Mouse (Mus musculus) embryonic facial prominence, embryonic 10.5 days (tissue): ENCODE data around the gene Mosmo. TPM values are rescaled to one million over a fixed set of nuclear protein-coding genes. Genes with fewer than 3 reads are reported as not detected.

Experiments
- DNase-seq: peaks from one replicate; pipeline ENCODE4 v3.0.0-alpha.2; 2017; ENCODE audit warnings: low spot score
- H3K27ac ChIP-seq: fragments of 300-500 bp; sonication (generic); replicated peaks from 2 replicates; pipeline ENCODE4 v1.5.1; 2016; ENCODE audit warnings: mild to moderate bottlenecking
- H3K27me3 ChIP-seq: fragments of 300-500 bp; sonication (generic); replicated peaks from 2 replicates; pipeline ENCODE4 v1.6.1; 2016; ENCODE audit warnings: low read depth, mild to moderate bottlenecking; ENCODE audit not compliant: poor library complexity, severe bottlenecking
- H3K36me3 ChIP-seq: fragments of 300-500 bp; sonication (generic); replicated peaks from 2 replicates; pipeline ENCODE4 v1.6.1; 2016; ENCODE audit warnings: mild to moderate bottlenecking, moderate library complexity
- H3K4me1 ChIP-seq: fragments of 300-500 bp; sonication (generic); 2 replicates; pipeline ENCODE4 v1.6.1; 2016
- H3K4me3 ChIP-seq: fragments of 300-500 bp; sonication (generic); 2 replicates; pipeline ENCODE4 v1.5.1; 2016; ENCODE audit warnings: mild to moderate bottlenecking, moderate library complexity
- H3K9me3 ChIP-seq: fragments of 300-500 bp; sonication (generic); 2 replicates; pipeline ENCODE4 v1.6.1; 2016; ENCODE audit warnings: mild to moderate bottlenecking
- WGBS: fragments of 180-500 bp; shearing (Covaris S2); methylation state at CpG from one replicate; pipeline ENCODE4 v1.1.7; 2016; 5-methylcytosine and 5-hydroxymethylcytosine counted together
- polyA plus RNA-seq: library from polyadenylated mRNA; unstranded; fragments of >200 nt; fragmentation: Nextera tagmentation; extraction: Ambion mirVana; gene quantifications from 2 replicates; pipeline ENCODE4 v1.2.1, GENCODE M21; 2016

The Mosmo gene
- polyA plus RNA-seq: 13.3 and 15.1 TPM in 2 replicates

DNA sequence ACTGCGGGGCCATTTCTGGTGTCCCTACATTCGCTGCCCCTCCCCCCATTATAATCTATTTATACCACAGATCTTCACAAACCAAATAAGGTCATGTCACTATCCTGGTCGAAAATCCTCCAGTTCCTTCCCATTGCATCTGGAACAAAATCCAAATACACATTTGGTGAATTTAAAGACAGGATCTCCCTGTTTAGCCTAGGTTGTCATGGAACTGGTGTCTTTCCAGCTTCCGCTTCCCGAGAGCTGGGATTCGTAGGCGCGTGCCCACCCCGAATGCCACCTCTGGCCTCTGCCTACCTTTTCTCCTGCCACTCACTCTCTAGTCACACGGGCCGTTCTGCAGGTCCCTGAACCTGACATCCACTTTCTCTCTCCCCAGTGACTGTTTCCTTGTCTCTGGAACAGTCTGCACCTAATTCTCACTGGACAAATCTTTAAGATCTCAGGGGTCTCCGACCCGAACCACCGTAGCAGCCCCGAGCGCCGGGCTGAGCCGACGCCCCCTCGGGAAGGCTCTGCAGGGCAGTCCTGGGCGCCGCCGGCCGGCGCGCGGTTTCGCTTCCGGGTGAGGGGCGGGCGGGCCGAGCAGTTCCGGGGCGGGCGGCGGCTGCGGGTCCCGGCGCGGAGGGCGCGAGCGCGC, at the start of gene Mosmo:
TSS of gene Mosmo (plus strand) at position 618 of the 643 bp plus-strand sequence.
- H3K4me1 ChIP-seq: peaks cover 26% of the 10 kb centered on the region
- WGBS: 1% methylated on average over 44 of the region's 44 CpGs
- H3K27me3 ChIP-seq: no peaks in the 10 kb centered on the region
- H3K4me3 ChIP-seq: peak within 1 kb of the TSS; percentile 95
- H3K36me3 ChIP-seq: no peaks in the 10 kb centered on the region
- peak within 1 kb of the TSS; percentile 95 for H3K27ac ChIP-seq
- no peaks in the 10 kb centered on the region for H3K9me3 ChIP-seq
- DNase-seq: peak; percentile 88

DNA sequence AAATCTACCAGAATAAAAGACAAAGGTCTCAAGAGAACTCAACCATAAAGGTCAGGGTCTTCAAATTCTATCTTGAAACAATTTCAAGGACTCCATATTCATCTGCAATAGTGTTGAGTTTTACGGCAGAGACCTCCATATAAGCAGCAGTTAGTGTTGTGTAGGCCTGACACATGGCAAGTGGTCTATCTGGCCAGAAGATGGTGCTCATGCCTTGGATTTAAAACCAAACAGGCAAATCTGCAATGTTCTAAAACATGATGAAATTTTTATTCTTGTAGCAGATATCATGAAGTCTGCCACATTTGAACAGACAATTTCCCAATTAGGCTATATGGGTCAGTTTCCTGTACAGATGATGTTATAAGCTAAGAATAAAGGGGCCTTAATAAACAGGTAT, 44.9 kb upstream of the Mosmo start:
- Histone ChIP-seq H3K36me3 (peaks cover 4% of the 10 kb centered on the region), H3K27ac (no peak overlapping the region), H3K9me3 (no peaks in the 10 kb centered on the region), H3K4me1 (peaks cover 17% of the 10 kb centered on the region), H3K27me3 (no peaks in the 10 kb centered on the region), H3K4me3 (no peak overlapping the region)
- WGBS: 72% methylated on average over 1 of the region's 1 CpGs
- DNase-seq: no peak

DNA sequence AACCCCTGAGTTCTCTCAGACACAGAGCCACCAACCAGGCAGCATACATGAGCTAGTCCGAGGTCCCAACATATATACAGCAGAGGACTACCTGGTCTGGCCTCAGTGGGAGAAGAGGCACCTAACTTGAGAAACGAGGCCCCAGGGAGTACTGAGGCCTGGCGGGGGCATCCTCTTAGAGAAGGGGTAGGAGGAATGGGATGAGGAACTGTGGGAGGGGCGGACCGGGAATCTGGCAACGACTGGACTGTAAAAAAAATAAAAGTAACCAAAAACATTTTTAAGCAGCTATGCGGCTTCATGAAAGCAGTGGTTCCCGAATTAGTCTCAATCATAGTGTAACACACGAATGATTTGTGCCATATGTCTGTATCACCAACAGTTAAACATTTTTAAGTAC, 43.1 kb upstream of the Mosmo start:
- peaks cover 17% of the 10 kb centered on the region for H3K4me1 ChIP-seq
- DNase-seq: peak; percentile 32
- H3K27me3 ChIP-seq: no peaks in the 10 kb centered on the region
- H3K27ac ChIP-seq: peak overlapping the region; percentile 91
- H3K4me3 ChIP-seq: peak overlapping the region; percentile 78
- peaks cover 22% of the 10 kb centered on the region for H3K36me3 ChIP-seq
- H3K9me3 ChIP-seq: no peaks in the 10 kb centered on the region
- WGBS: 10% methylated on average over 9 of the region's 9 CpGs

DNA sequence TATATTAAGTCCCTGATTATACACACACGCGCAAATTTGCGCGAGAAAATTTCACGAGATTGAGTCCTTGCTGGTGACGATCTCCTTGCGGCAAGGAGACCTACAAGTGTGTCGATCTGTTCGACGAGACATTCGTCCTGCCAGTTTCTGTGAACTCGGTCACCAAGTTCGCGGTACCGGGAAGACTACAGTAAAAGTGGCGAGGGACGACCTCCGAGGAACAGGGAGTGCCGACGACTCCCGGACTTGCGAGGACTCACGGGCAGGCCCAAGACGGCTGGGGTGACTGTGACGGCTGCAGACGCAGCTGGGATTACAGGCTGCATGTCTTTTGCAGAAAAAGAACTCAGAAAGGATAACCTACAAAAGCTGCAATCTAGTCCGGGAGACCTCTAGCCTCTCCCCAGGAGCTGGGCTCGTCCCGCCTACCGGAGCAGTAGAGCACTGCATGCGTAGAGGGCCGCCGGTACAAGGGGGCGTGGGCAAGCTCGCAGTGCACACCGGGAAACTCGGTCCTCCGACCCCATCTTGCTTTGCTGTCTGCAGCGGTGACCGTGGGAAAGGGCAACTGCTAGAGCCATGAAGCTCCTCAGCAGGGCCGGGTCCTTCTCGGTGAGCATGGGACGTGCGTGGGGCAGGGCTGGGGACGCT, 42.6 kb upstream of the Mosmo start, which contains the start of gene Uqcrc2:
TSS of gene Uqcrc2 (plus strand) at position 466 of the 651 bp plus-strand sequence.
- no peaks in the 10 kb centered on the region for H3K9me3 ChIP-seq
- under 1% methylated on average over 45 of the region's 45 CpGs for WGBS
- H3K27ac ChIP-seq: peak within 1 kb of the TSS; percentile 91
- peak within 1 kb of the TSS; percentile 78 for H3K4me3 ChIP-seq
- H3K4me1 ChIP-seq: peaks cover 17% of the 10 kb centered on the region
- peaks cover 27% of the 10 kb centered on the region for H3K36me3 ChIP-seq
- peak; percentile 94 for DNase-seq
- no peaks in the 10 kb centered on the region for H3K27me3 ChIP-seq

DNA sequence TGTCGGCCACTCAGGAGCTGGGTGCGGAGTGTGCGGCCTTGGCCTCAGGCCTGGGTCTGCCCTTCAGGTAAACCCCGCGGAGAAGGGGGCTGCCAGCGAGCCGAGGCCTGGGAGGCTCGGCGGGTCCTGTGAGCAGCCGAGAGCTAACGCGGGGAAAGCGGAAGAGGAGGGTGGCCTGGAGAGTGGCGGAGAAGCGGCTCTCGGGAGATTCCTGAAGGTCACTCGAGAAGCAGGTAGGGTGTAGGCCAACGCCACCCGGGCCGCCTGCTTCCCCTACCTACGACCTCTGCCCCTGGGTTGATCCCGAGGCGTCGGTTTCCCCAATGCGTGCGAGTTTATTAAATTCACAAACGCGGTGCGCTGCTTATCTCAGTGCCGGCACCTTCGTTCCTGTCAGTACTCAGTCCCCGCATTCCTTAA, 42.0 kb upstream of the Mosmo start:
- Histone ChIP-seq H3K27me3 (no peaks in the 10 kb centered on the region), H3K9me3 (no peaks in the 10 kb centered on the region), H3K4me3 (peak overlapping the region; percentile 78), H3K36me3 (peaks cover 33% of the 10 kb centered on the region), H3K4me1 (peaks cover 17% of the 10 kb centered on the region), H3K27ac (peak overlapping the region; percentile 91)
- no peak for DNase-seq
- under 1% methylated on average over 32 of the region's 32 CpGs for WGBS

DNA sequence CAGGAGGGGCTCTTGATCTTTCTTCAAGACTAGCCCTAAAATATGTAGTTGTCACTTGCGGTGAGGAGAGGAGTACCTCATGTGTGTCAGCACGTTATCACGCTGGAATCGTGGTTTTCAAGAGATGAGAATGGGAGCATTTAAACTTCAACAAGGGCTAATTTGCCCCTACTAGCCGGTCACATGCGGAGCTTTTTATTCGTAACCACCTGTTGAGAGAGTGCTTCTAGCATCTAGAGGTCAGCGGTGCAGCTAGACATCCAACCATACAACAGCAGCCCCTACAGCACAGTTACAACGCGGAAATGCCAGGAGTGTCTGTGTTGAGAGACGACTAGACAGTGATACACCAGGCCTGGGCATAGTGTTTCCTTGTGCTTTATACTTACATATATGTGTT, 41.6 kb upstream of the Mosmo start:
- H3K9me3 ChIP-seq: no peaks in the 10 kb centered on the region
- DNase-seq: peak; percentile 19
- peak overlapping the region; percentile 78 for H3K4me3 ChIP-seq
- peaks cover 37% of the 10 kb centered on the region for H3K36me3 ChIP-seq
- H3K4me1 ChIP-seq: peaks cover 17% of the 10 kb centered on the region
- no peaks in the 10 kb centered on the region for H3K27me3 ChIP-seq
- peak overlapping the region; percentile 91 for H3K27ac ChIP-seq
- 1% methylated on average over 11 of the region's 11 CpGs for WGBS

DNA sequence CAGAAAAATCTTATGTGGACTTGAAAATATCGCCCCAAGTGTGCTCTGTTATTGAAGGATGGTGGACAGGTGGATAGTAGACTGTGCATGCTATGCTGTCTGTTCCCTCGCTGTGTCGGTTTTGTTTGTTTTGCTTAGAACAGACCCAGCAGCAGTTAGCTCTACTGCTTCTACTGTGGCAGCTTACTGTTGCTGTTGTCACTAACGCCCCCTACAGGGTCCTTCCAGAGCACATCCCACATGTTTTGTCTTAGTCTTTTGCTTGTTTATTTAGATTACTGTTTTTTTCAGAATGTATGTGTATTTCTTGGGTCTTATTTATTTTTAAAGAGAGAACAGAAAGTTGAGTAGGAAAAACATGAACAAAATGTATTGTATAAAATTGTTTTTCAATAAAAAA, 34.2 kb upstream of the Mosmo start:
- DNase-seq: no peak
- Histone ChIP-seq H3K27ac (no peak overlapping the region), H3K27me3 (no peaks in the 10 kb centered on the region), H3K36me3 (peaks cover 98% of the 10 kb centered on the region), H3K4me3 (no peak overlapping the region), H3K9me3 (no peaks in the 10 kb centered on the region), H3K4me1 (no peaks in the 10 kb centered on the region)
- 66% methylated on average over 4 of the region's 4 CpGs for WGBS

DNA sequence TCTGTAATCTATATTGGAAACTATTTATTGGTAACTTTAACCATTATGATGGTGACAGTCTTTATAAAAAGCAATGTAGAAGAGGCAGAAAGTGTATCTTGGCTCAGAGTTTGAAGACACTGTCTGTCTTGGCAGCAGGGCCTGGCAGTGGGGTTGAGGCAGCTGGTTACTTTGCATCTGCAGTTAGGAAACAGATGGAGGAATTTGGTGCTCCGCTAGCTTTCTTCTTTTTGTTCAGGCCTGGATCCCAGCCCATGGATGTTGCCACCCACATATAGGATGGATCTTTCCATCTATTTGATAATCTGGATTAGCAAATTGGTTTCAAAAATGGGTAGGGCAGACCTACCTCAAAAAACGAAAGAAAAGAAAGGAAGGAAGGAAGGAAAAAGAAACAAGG, 29.6 kb upstream of the Mosmo start:
- Histone ChIP-seq H3K4me1 (no peaks in the 10 kb centered on the region), H3K4me3 (no peak overlapping the region), H3K9me3 (no peaks in the 10 kb centered on the region), H3K36me3 (peaks cover 99% of the 10 kb centered on the region), H3K27ac (no peak overlapping the region), H3K27me3 (no peaks in the 10 kb centered on the region)
- 84% methylated on average over 2 of the region's 2 CpGs for WGBS
- no peak for DNase-seq

DNA sequence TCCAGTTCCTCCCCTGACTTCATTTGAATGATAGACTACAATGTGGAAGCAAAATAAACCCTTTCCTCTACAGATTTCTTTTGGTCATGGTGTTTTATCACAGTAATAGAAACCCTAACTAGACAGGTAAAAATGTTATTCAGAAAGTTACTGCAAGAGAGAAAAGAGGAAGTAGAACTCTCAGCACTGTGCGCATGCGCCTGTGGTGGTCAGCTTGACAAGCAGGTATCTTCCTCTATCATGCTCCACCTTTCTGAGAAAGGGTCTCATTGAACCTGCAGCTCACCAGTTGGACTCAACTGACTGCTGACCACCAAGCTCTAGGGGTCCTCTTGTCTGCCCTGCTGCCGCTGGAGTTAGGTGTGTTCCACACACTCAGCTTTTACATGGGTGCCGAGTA, 15.3 kb upstream of the Mosmo start:
- Histone ChIP-seq H3K36me3 (peaks cover 35% of the 10 kb centered on the region), H3K4me1 (no peaks in the 10 kb centered on the region), H3K4me3 (no peak overlapping the region), H3K27me3 (no peaks in the 10 kb centered on the region), H3K27ac (no peak overlapping the region), H3K9me3 (no peaks in the 10 kb centered on the region)
- DNase-seq: no peak
- WGBS: 95% methylated on average over 4 of the region's 4 CpGs

DNA sequence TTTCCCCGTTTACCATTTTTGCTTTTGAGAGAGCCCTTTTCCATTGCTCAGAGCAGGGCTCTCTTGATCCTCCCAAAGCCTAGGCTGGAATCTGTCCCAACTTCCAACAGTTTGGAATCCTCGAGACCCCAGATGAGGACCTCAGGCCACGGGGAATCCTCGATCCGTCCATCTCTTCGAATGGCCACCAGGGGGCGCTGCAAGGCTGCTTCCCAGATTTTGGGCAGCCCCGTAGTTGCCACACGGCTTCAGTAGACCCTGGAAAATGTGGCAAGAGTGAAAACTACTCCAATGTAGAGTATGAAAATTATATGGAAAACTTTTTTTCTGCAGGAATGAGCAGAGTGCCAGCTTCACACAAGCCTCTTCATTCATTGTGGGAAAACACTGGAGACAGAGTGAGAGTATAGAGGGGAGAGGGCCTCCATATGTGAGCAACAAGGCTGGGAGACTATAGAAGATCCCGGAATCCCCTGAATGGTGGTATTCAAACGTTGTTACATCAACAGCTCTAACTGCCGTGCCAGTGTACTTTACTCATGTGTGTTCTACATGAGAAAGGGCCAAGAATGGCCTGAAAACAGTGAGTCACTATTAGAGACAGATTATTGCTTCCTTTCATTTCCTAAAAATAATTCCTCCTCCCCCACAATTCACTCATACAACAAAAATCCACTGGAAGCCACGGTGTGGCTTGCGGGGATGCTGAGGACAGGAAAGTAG, 7.1 kb upstream of the Mosmo start, which contains the start of gene Pdzd9:
TSS of gene Pdzd9 (minus strand) at position 191 of the 723 bp plus-strand sequence.
- WGBS: 26% methylated on average over 14 of the region's 14 CpGs
- Histone ChIP-seq H3K27ac (no peak within 1 kb of the TSS), H3K27me3 (no peaks in the 10 kb centered on the region), H3K4me3 (no peak within 1 kb of the TSS), H3K36me3 (no peaks in the 10 kb centered on the region), H3K4me1 (no peaks in the 10 kb centered on the region), H3K9me3 (no peaks in the 10 kb centered on the region)
- DNase-seq: peak; percentile 87

DNA sequence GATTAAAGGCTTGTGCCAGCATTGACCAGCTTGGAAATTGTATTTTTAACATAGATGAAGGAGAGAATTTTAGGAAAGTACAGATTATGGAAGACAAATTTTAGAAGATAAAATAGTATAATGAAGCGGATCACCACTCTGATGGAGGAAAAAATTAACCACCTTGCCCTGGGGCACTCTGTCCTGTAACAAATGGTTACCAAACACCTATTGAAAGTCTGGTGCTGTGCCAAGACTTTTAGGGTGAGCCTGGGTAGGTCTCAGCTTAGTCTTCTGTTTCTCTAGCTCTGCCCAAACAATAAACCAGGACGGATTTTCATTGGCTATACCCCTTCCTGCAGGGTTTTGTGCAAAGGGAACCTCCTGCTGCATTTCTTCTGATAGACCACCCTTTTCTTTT, 6.1 kb upstream of the Mosmo start:
- Histone ChIP-seq H3K27ac (no peak overlapping the region), H3K4me1 (peaks cover 1% of the 10 kb centered on the region), H3K36me3 (no peaks in the 10 kb centered on the region), H3K27me3 (no peaks in the 10 kb centered on the region), H3K4me3 (no peak overlapping the region), H3K9me3 (no peaks in the 10 kb centered on the region)
- WGBS: 76% methylated on average over 2 of the region's 2 CpGs
- DNase-seq: no peak

DNA sequence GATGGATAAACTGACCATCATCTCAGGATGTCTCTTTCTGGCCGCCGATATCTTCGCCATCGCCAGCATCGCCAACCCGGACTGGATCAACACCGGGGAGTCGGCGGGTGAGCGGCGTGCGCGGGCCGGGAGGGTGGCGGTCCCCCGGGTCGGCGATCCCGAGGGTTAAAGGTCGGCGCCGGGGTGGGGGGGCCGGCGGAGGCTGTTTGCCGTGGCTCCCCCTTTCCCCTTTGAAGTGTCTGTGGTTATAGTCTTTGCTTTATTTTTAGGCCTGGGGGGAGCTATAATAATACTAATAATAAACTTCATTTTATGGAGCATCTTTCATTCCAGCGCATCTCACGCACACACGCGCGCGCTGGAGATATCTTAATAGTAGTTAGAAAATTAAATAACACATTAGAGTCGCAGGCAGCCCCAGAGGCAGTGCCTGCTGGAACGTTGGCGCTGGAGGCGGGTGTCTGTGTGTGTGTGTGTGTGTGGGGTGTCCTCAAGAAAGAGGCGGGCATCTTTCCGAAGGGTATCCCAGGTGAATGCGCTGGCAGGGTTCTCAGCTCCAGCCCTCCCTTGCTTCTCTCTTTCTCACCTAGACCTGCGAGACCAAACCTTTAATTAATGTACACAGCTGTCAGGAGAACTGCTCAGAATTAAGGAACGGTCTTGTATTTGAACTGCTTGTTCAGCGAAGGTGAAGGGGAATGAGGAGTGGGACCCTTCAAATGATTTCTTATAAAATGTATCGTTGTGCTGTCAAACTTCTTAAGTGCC, 530 bp downstream of the Mosmo start:
- Histone ChIP-seq H3K4me3 (peak overlapping the region; percentile 95), H3K27me3 (no peaks in the 10 kb centered on the region), H3K4me1 (peaks cover 26% of the 10 kb centered on the region), H3K27ac (peak overlapping the region; percentile 95), H3K9me3 (no peaks in the 10 kb centered on the region), H3K36me3 (no peaks in the 10 kb centered on the region)
- WGBS: 2% methylated on average over 42 of the region's 42 CpGs
- DNase-seq: peak; percentile 42
